Mouse (Mus musculus) limb, embryonic 13.5 days (tissue): ENCODE data around the gene Mgat5. TPM values are rescaled to one million over a fixed set of nuclear protein-coding genes. Genes with fewer than 3 reads are reported as not detected.

Source experiments
- ATAC-seq: fragments of 200-750 bp; cut with Nextera tagmentation; 2 replicates; pipeline ENCODE4 v1.8.0; 2017; ENCODE audit warnings: low read depth, moderate number of reproducible peaks, moderate TSS enrichment; ENCODE audit not compliant: low FRiP score
- H3K27ac ChIP-seq: fragments of 300-500 bp; sonication (generic); 2 replicates; pipeline ENCODE4 v1.5.1; 2015; ENCODE audit warnings: inconsistent platforms, mild to moderate bottlenecking, moderate library complexity
- H3K27me3 ChIP-seq: fragments of 300-500 bp; sonication (generic); 2 replicates; pipeline ENCODE4 v1.6.1; 2015; ENCODE audit warnings: mild to moderate bottlenecking, inconsistent platforms
- H3K36me3 ChIP-seq: fragments of 300-500 bp; sonication (generic); 2 replicates; pipeline ENCODE4 v1.6.1; 2015; ENCODE audit warnings: inconsistent platforms, mild to moderate bottlenecking, moderate library complexity
- H3K4me1 ChIP-seq: fragments of 300-500 bp; sonication (generic); 2 replicates; pipeline ENCODE4 v1.6.1; 2015; ENCODE audit warnings: inconsistent platforms
- H3K4me2 ChIP-seq: fragments of 300-500 bp; sonication (generic); replicated peaks from 2 replicates; pipeline ENCODE4 v1.6.1; 2015; ENCODE audit warnings: inconsistent platforms, mild to moderate bottlenecking, moderate library complexity
- H3K4me3 ChIP-seq: fragments of 300-500 bp; sonication (generic); 2 replicates; pipeline ENCODE4 v1.5.1; 2015; ENCODE audit warnings: moderate library complexity, mild to moderate bottlenecking, inconsistent platforms
- H3K9ac ChIP-seq: fragments of 300-500 bp; sonication (generic); 2 replicates; pipeline ENCODE4 v1.6.1; 2015; ENCODE audit warnings: mild to moderate bottlenecking, inconsistent platforms
- H3K9me3 ChIP-seq: fragments of 300-500 bp; sonication (generic); 2 replicates; pipeline ENCODE4 v1.6.1; 2016; ENCODE audit warnings: inconsistent platforms
- WGBS: fragments of 180-500 bp; shearing (Covaris S2); methylation state at CpG from one replicate; pipeline ENCODE4 v1.1.7; 2015; 5-methylcytosine and 5-hydroxymethylcytosine counted together
- polyA plus RNA-seq: library from polyadenylated mRNA; unstranded; fragments of >200 nt; fragmentation: Nextera tagmentation; extraction: Ambion mirVana; gene quantifications from 2 replicates; pipeline ENCODE4 v1.2.1, GENCODE M21; 2015

Mgat5 gene
- polyA plus RNA-seq, 1 experiment from 2014 or later, result 6.0 TPM

- Histone ChIP-seq H3K9me3 (no peaks in the 10 kb centered on the region), H3K36me3 (no peaks in the 10 kb centered on the region), H3K27ac (no peak overlapping the region), H3K4me1 (peaks cover 30% of the 10 kb centered on the region), H3K9ac (no peak overlapping the region), H3K4me2 (no peak overlapping the region), H3K4me3 (no peak overlapping the region), H3K27me3 (no peaks in the 10 kb centered on the region)
- no peak for ATAC-seq
- 60% methylated on average over 4 of the region's 4 CpGs for WGBS
These were observed 1.5 kb upstream of the Mgat5 start for GRCm38 (mm10) chr1:127203231-127203764.

- Histone ChIP-seq H3K4me3 (peak overlapping the region; percentile 83), H3K27ac (peak overlapping the region; percentile 94; the same call in 1 of the 2 replicates), H3K9ac (peak overlapping the region; percentile 84), H3K36me3 (no peaks in the 10 kb centered on the region), H3K9me3 (no peaks in the 10 kb centered on the region), H3K4me2 (peak overlapping the region; percentile 98), H3K27me3 (no peaks in the 10 kb centered on the region), H3K4me1 (peaks cover 37% of the 10 kb centered on the region)
- ATAC-seq, result no peak
- under 1% methylated on average over 24 of the region's 24 CpGs for WGBS
These were observed 745 bp downstream of the Mgat5 start for GRCm38 (mm10) chr1:127205501-127206019.

GRCm38 (mm10) chr1:127206020-127206641 lies 1.3 kb downstream of the Mgat5 start:
- 2% methylated on average over 39 of the region's 39 CpGs for WGBS
- no peaks in the 10 kb centered on the region for H3K27me3 ChIP-seq
- ATAC-seq, result no peak
- H3K4me1 ChIP-seq, result peaks cover 37% of the 10 kb centered on the region
- peak overlapping the region; percentile 84 for H3K9ac ChIP-seq
- H3K36me3 ChIP-seq, result no peaks in the 10 kb centered on the region
- H3K9me3 ChIP-seq, result no peaks in the 10 kb centered on the region
- H3K27ac ChIP-seq, result peak overlapping the region; percentile 94; the same call in 1 of the 2 replicates
- peak overlapping the region; percentile 98 for H3K4me2 ChIP-seq
- peak overlapping the region; percentile 83 for H3K4me3 ChIP-seq

GRCm38 (mm10) chr1:127206881-127207555 lies 2.2 kb downstream of the Mgat5 start:
- Histone ChIP-seq H3K4me2 (peak overlapping the region; percentile 98), H3K9me3 (no peaks in the 10 kb centered on the region), H3K4me3 (peak overlapping the region; percentile 83), H3K27ac (no peak overlapping the region), H3K9ac (peak overlapping the region; percentile 84; the same call in 1 of the 2 replicates), H3K36me3 (no peaks in the 10 kb centered on the region), H3K27me3 (no peaks in the 10 kb centered on the region), H3K4me1 (peaks cover 37% of the 10 kb centered on the region)
- no peak for ATAC-seq
- WGBS, result 65% methylated on average over 11 of the region's 11 CpGs

- H3K4me3 ChIP-seq, result no peak overlapping the region
- WGBS, result 79% methylated on average over 9 of the region's 9 CpGs
- peaks cover 42% of the 10 kb centered on the region for H3K4me1 ChIP-seq
- no peaks in the 10 kb centered on the region for H3K27me3 ChIP-seq
- no peak overlapping the region for H3K9ac ChIP-seq
- no peaks in the 10 kb centered on the region for H3K9me3 ChIP-seq
- H3K27ac ChIP-seq, result no peak overlapping the region
- no peaks in the 10 kb centered on the region for H3K36me3 ChIP-seq
- no peak for ATAC-seq
- no peak overlapping the region for H3K4me2 ChIP-seq
These were observed 3.4 kb downstream of the Mgat5 start for GRCm38 (mm10) chr1:127208167-127208566.

GRCm38 (mm10) chr1:127212812-127213211 lies 8.0 kb downstream of the Mgat5 start:
- Histone ChIP-seq H3K36me3 (no peaks in the 10 kb centered on the region), H3K27me3 (no peaks in the 10 kb centered on the region), H3K4me3 (no peak overlapping the region), H3K9me3 (no peaks in the 10 kb centered on the region), H3K4me1 (peaks cover 29% of the 10 kb centered on the region), H3K27ac (no peak overlapping the region), H3K9ac (no peak overlapping the region), H3K4me2 (no peak overlapping the region)
- WGBS, result 8% methylated on average over 1 of the region's 1 CpGs
- no peak for ATAC-seq

GRCm38 (mm10) chr1:127213434-127213833 lies 8.6 kb downstream of the Mgat5 start:
- 36% methylated on average over 3 of the region's 3 CpGs for WGBS
- H3K9me3 ChIP-seq, result no peaks in the 10 kb centered on the region
- H3K27ac ChIP-seq, result no peak overlapping the region
- ATAC-seq, result no peak
- H3K36me3 ChIP-seq, result no peaks in the 10 kb centered on the region
- H3K4me3 ChIP-seq, result no peak overlapping the region
- H3K4me2 ChIP-seq, result no peak overlapping the region
- H3K4me1 ChIP-seq, result peaks cover 29% of the 10 kb centered on the region
- H3K27me3 ChIP-seq, result no peaks in the 10 kb centered on the region
- H3K9ac ChIP-seq, result no peak overlapping the region

- Histone ChIP-seq H3K27ac (no peak overlapping the region), H3K27me3 (no peaks in the 10 kb centered on the region), H3K36me3 (no peaks in the 10 kb centered on the region), H3K9ac (no peak overlapping the region), H3K4me2 (no peak overlapping the region), H3K4me3 (no peak overlapping the region), H3K4me1 (peaks cover 29% of the 10 kb centered on the region), H3K9me3 (no peaks in the 10 kb centered on the region)
- no peak for ATAC-seq
- WGBS, result 62% methylated on average over 8 of the region's 8 CpGs
These were observed 9.9 kb downstream of the Mgat5 start for GRCm38 (mm10) chr1:127214585-127215232.

GRCm38 (mm10) chr1:127216979-127217378 lies 12.2 kb downstream of the Mgat5 start:
- H3K9ac ChIP-seq, result no peak overlapping the region
- H3K4me3 ChIP-seq, result no peak overlapping the region
- WGBS, result 56% methylated on average over 2 of the region's 2 CpGs
- H3K27ac ChIP-seq, result no peak overlapping the region
- no peak overlapping the region for H3K4me2 ChIP-seq
- H3K36me3 ChIP-seq, result no peaks in the 10 kb centered on the region
- ATAC-seq, result no peak
- H3K4me1 ChIP-seq, result peaks cover 29% of the 10 kb centered on the region
- no peaks in the 10 kb centered on the region for H3K27me3 ChIP-seq
- H3K9me3 ChIP-seq, result no peaks in the 10 kb centered on the region

- ATAC-seq, result peak; percentile 42; the same call in 1 of the 2 replicates
- Histone ChIP-seq H3K9ac (no peak overlapping the region), H3K4me1 (peaks cover 29% of the 10 kb centered on the region), H3K36me3 (no peaks in the 10 kb centered on the region), H3K27me3 (no peaks in the 10 kb centered on the region), H3K9me3 (no peaks in the 10 kb centered on the region), H3K4me2 (no peak overlapping the region), H3K27ac (no peak overlapping the region), H3K4me3 (no peak overlapping the region)
- WGBS, result 53% methylated on average over 4 of the region's 4 CpGs
These were observed 12.8 kb downstream of the Mgat5 start for GRCm38 (mm10) chr1:127217665-127218064.

- H3K4me3 ChIP-seq, result no peak overlapping the region
- no peaks in the 10 kb centered on the region for H3K36me3 ChIP-seq
- peaks cover 24% of the 10 kb centered on the region for H3K4me1 ChIP-seq
- H3K4me2 ChIP-seq, result no peak overlapping the region
- no peak overlapping the region for H3K27ac ChIP-seq
- H3K9me3 ChIP-seq, result no peaks in the 10 kb centered on the region
- WGBS, result 80% methylated on average over 7 of the region's 7 CpGs
- ATAC-seq, result no peak
- no peaks in the 10 kb centered on the region for H3K27me3 ChIP-seq
- no peak overlapping the region for H3K9ac ChIP-seq
These were observed 13.4 kb downstream of the Mgat5 start for GRCm38 (mm10) chr1:127218182-127218581.

- WGBS, result 75% methylated on average over 4 of the region's 4 CpGs
- ATAC-seq, result no peak
These were observed 14.3 kb downstream of the Mgat5 start for GRCm38 (mm10) chr1:127219161-127219560.

More at GRCm38 (mm10) chr1:127219161-127219560, 14.3 kb downstream of the Mgat5 start:
- H3K9ac ChIP-seq, result no peak overlapping the region
- no peak overlapping the region for H3K27ac ChIP-seq
- no peaks in the 10 kb centered on the region for H3K36me3 ChIP-seq
- no peak overlapping the region for H3K4me3 ChIP-seq
- H3K9me3 ChIP-seq, result no peaks in the 10 kb centered on the region
- H3K4me1 ChIP-seq, result peaks cover 24% of the 10 kb centered on the region
- H3K4me2 ChIP-seq, result no peak overlapping the region
- no peaks in the 10 kb centered on the region for H3K27me3 ChIP-seq
